Mouse (Mus musculus): Measurements from ENCODE around the gene Srrd. TPM values are rescaled to one million over a fixed set of nuclear protein-coding genes. Genes with fewer than 3 reads are reported as not detected.
"Not testable (repeated sequence)": the region's sequence is repeated elsewhere in the genome, so short reads cannot be mapped to it uniquely, and the experiment has no call there.

Srrd gene
- total RNA-seq, 2 experiments from 2014 or later: 21.4 to 30.4 TPM

DNA sequence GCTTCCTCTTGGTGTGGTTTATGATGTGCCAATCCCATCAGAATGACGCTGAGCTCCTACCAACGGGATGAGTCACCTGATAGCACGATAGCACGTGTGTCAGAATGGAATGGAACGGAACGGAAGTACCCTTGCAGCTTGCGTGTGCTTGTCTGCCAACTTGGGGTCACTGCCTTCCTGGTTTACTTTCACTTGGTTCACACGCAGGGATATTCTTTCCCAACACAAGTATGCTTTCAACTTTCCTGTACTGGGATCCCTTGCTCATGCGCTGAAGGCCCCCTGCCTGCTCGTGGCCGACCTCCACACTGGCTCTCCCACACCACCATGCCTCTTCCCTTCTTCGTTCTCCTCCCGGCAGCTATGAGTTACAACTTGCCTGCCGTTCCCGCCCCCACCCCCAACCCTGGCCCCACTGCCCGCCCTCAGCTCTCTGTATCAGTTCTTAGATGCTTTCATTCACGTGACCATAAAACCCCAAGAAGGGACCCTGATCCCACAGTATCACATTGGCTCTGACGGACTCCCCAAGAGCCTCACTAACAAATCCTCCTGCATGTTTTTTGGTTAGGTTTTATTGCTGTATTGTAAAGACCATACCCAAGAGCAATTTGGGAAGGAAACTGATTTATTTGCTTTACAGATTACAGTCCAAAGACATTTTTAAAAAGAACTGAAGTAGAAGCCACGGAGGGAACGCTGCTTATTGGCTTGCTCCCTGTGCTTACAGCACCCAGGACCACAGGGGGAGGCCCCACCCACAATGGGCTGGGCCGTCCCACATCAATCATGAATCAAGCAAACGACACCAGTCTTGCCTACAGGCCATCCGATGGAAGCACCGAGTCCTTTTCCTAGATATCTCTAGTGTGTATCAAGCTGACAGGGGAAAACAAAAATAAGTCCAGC is 17.9 kb downstream of the Srrd start:
- DNase-seq (ENCODE audit: low spot score in 2 of 2): no peak
- no peak for TF ChIP-seq CTCF (conservative IDR thresholded peaks at IDR 0.05)
- H3K27ac ChIP-seq: peak overlapping the region; percentile 95; the same call in 1 of the 2 replicates
- no peak overlapping the region for H3K4me3 ChIP-seq

DNA sequence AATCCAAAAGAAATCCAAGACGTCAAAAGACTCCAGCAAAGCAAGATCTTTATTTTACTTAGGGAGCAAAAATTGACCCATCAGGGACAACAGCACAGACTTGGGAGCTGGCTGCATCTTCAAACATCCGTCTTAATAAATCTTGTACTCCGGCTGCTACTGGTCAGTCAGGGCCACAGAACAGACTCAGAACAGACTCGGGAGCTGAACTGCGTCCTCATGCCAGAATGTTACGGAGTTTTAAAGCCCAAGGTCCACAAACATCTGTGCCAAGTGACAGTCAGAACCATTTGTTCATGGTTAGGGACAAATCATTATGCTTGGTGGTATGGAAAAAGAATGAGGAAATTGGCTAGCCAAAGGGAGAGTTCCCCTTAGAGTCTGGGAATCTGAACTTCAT is 19.6 kb downstream of the Srrd start:
- Histone ChIP-seq H3K27ac (no peak overlapping the region), H3K4me3 (no peak overlapping the region)
- no peak for DNase-seq (ENCODE audit: low spot score in 2 of 2)
- TF ChIP-seq CTCF (conservative IDR thresholded peaks at IDR 0.05): no peak

GRCm38 (mm10) chr5:112321376-112321775 is 21.5 kb downstream of the Srrd start:
- Histone ChIP-seq H3K27ac (peak overlapping the region; percentile 85), H3K4me3 (no peak overlapping the region)
- TF ChIP-seq CTCF (conservative IDR thresholded peaks at IDR 0.05): no peak
- no peak for DNase-seq (ENCODE audit: low spot score in 2 of 2)

DNA sequence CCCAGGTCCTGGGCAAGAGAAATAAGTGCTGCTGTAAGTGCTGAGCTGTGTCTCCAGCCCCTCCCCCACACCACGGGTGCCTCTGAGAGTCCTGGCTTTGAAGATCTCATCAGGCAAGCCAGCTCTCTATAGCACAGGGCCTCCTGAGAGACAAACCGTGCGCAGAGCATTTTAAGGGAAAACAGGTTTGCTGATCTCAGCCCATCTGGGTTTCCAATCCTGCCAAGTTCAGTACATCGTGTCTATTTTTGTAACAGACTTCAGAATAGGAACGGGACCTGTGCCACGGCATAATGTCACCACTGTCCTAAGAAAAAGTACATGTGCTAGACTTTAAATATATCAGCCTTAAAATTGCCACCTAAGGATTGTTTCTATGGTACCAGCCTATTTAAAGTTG is 21.9 kb downstream of the Srrd start:
- DNase-seq (ENCODE audit: low spot score in 2 of 2): peak; percentile 81 to 87
- TF ChIP-seq CTCF (conservative IDR thresholded peaks at IDR 0.05): no peak
- Histone ChIP-seq H3K4me3 (no peak overlapping the region), H3K27ac (peak overlapping the region; percentile 85)

DNA sequence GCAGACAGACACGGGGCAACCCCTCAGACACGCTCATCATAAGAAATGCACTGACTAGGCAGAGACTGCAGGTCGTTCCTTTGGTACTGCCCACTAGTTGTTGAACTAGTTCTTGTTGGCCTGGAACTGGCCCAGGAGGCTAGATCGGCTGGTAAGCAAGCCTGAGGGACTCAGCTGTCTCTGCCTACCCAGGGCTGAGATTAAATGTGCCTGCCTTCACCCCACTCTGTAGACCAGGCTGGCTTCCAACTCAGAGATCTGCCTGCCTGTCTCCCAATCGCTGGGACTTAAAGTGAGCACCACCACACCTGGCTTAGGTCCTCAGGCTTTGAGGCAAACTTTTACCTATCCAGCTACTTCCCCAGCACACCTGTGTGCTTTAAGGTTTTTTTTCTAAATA is 22.5 kb downstream of the Srrd start:
- peak overlapping the region; percentile 85 for H3K27ac ChIP-seq
- DNase-seq (ENCODE audit: low spot score in 2 of 2): no peak
- TF ChIP-seq CTCF (conservative IDR thresholded peaks at IDR 0.05): no peak
- no peak overlapping the region for H3K4me3 ChIP-seq

DNA sequence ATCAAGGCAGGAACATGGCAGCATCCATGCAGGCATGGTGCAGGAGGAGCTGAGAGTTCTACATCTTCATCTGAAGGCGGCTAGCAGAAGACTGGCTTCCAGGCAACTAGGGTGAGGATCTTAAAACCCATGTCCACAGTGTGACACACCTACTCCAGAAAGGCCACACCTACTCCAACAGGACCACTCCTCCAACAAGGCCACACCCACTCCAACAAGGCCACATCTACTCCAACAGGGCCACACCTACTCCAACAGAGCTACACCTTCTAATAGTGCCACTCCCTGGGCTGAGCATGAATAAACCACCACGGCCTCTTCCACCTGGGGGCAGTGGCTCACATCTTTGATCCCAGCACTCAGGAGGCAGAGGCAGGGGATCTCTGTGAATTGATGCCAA is 23.5 kb downstream of the Srrd start:
- H3K4me3 ChIP-seq; DNase-seq (ENCODE audit: low spot score in 2 of 2): not testable (repeated sequence)
- peak overlapping the region; percentile 85 for H3K27ac ChIP-seq

DNA sequence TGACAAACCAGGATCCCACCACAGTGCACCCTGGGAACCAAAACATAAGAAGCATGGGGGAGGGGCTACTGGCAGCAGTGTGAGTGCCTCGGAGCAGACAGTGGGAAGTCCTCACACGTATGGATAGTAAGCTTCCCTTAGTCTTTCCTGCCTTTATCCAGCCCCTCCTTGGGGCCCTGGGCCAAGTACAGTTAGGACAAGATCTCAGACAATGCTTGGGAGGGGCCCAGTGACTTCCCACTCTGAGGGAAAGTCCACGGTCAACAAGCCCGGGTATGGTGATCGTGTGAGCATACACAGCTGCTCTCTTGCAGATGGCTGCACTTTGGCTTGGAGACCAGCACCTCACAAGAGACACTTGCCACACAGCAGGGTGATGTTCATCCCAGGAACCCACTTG is 25.5 kb downstream of the Srrd start:
- Histone ChIP-seq H3K27ac (no peak overlapping the region), H3K4me3 (no peak overlapping the region)
- TF ChIP-seq CTCF (conservative IDR thresholded peaks at IDR 0.05): no peak
- DNase-seq (ENCODE audit: low spot score in 2 of 2): no peak

GRCm38 (mm10) chr5:112316468-112316867 is 26.4 kb downstream of the Srrd start:
- no peak for DNase-seq (ENCODE audit: low spot score in 2 of 2)
- Histone ChIP-seq H3K4me3 (no peak overlapping the region), H3K27ac (no peak overlapping the region)
- TF ChIP-seq CTCF (conservative IDR thresholded peaks at IDR 0.05): no peak

GRCm38 (mm10) chr5:112313222-112313885 is 29.5 kb downstream of the Srrd start:
- DNase-seq (ENCODE audit: low spot score in 2 of 2): no peak
- TF ChIP-seq CTCF (conservative IDR thresholded peaks at IDR 0.05): no peak
- Histone ChIP-seq H3K4me3 (no peak overlapping the region), H3K27ac (peak overlapping the region; percentile 71)

GRCm38 (mm10) chr5:112305842-112306241 is 37.0 kb downstream of the Srrd start:
- no peak overlapping the region for H3K4me3 ChIP-seq
- DNase-seq (ENCODE audit: low spot score in 2 of 2): no peak
- peak overlapping the region; percentile 69 for H3K27ac ChIP-seq
- TF ChIP-seq CTCF (conservative IDR thresholded peaks at IDR 0.05): no peak

DNA sequence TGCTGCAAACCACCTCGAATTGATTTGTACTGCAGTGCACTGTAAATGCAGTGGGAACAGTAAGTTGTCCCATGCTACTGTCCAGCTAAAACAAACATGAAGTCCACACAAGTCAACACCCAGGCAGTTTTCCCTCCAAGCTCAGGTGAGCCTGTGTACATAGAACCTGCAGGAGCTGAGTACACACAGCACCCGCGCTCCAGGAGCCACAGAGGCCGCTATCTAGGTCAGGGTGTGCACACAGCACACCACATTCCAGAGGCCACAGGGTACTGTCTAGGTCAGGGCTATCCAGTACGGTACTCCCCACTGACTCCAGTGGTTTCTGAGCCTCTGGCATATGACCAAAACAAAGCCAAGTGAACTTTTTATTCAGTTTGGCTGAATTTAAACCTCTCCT is 40.5 kb downstream of the Srrd start:
- no peak for TF ChIP-seq CTCF (conservative IDR thresholded peaks at IDR 0.05)
- Histone ChIP-seq H3K4me3 (no peak overlapping the region), H3K27ac (peak overlapping the region; percentile 75; the same call in 1 of the 2 replicates)
- DNase-seq (ENCODE audit: low spot score in 2 of 2): no peak

DNA sequence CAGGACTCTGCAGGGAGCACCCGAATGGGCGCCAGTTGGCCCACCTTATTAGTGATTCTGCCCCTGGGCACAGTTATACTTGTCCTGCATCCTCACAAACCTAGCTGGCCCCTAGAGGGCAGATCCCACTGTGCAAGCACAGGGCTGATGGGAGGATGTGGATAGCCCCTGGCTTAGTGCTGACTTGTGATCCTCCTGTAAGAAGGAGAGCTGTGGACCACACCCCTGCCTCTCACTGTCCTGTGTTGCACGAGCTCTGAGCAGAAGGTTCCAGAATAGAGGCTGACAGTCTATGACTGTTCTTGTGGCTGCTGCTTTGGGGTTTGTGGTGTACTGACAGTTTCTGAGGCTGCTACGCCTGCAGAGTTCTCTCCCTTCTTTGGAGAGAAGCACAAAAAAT is 41.1 kb downstream of the Srrd start:
- peak overlapping the region; percentile 75; the same call in 1 of the 2 replicates for H3K27ac ChIP-seq
- no peak for DNase-seq (ENCODE audit: low spot score in 2 of 2)
- no peak overlapping the region for H3K4me3 ChIP-seq
- TF ChIP-seq CTCF (conservative IDR thresholded peaks at IDR 0.05): peak; percentile 42

DNA sequence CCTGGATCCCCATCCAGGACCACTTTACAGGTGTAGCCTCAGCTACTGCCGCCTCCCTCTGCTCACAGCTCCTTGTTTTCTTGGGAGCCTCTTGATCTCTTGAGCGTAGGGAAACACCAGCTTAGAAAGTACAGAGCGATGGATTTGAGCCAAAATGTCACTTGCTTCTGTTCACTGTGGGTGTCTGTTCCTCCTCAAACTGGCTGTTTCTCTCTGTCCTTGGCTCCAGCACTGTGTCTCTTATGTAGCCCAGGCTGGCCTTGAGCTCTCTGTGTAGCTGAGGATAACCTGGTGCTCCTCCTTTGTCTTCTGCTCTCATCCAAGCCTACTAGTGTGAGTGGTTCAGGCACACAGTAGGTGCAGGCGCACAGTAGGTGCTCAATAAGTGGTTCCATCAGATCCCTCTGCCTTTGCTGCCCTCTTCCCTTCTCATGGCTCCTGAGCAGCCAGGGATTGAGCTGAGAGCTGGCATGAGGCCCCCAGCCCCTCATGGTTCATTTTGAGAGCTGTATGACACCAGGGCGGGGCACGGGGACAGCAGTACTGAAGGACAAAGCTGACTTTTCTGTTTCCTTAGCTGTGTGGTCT is 42.0 kb downstream of the Srrd start:
- no peak for TF ChIP-seq CTCF (conservative IDR thresholded peaks at IDR 0.05)
- peak overlapping the region; percentile 75; the same call in 1 of the 2 replicates for H3K27ac ChIP-seq
- no peak for DNase-seq (ENCODE audit: low spot score in 2 of 2)
- H3K4me3 ChIP-seq: no peak overlapping the region
